ENCODE assay signal across 18 mouse cellular contexts in the genomic region with DNA sequence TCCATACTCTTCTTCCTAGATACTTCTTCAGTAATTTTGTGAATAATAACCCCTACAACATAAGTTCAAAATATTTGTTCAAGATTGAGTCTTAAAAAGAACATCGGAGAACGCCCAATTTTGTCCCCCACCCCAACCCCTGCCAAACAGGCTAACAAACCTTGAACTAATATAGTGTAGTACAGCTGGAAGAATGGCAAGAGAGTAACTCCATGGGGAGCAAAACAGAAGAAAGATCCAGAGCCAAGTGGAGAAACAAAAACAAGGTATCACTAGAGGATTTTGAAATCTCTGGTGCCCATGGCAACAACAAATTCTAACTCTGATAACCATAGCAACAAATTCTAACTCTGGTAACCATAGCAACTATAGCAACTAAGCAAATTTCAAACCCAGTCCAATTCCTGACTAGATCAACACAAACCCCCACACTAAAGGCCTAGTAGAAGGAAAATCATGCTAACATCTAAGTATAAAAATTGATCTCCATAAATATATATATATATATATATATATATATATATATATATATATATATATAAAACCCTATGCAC.
A peak's percentile ranks its signal among the peaks of the same experiment; 100 is the strongest.
DNase-seq lines count a peak whose midpoint lies in the region; ATAC-seq and TF ChIP-seq lines count a peak whose summit lies in the region.
"Had no signal": no experiment of that assay in that cellular context is flagged by ENCODE, and none has a peak within 500 bp of the region (broad histone marks: within the 10 kb centered on the region; RNA-seq: fewer than 3 reads in every experiment).

No protein-coding gene starts in this region.

- no peak for ATAC-seq in midbrain, embryonic 14.5 days (ENCODE audit: low FRiP score, low TSS enrichment)
- peak; percentile 68 for ATAC-seq in midbrain, postnatal 0 days (ENCODE audit: low FRiP score)
- ATAC-seq: inflammation-experienced regulatory T-cells, adult 6 months; lung, postnatal 0 days had no signal

- H3K4me3 ChIP-seq in midbrain, embryonic 14.5 days (replicated peaks; ENCODE audit: low read depth, low read length): no peak overlapping the region
- H3K4me3 ChIP-seq in midbrain, embryonic 10.5 days: no peak overlapping the region
- H3K4me3 ChIP-seq in midbrain, postnatal 0 days (ENCODE audit: low read depth, low read length): no peak overlapping the region

- 0 out of 2 replicates have a peak, but pooled peaks cover 6% of the 10 kb centered on the region for H3K27me3 ChIP-seq in midbrain, embryonic 14.5 days (ENCODE audit: control insufficient read depth, insufficient read depth, low read length)
- H3K27me3 ChIP-seq in midbrain, embryonic 10.5 days (ENCODE audit: low read depth, poor library complexity, severe bottlenecking): peaks cover 93% of the 10 kb centered on the region
- H3K27me3 ChIP-seq in midbrain, postnatal 0 days (ENCODE audit: insufficient read depth, low read length): no peaks in the 10 kb centered on the region

- no peak overlapping the region for H3K4me2 ChIP-seq in midbrain, embryonic 14.5 days (ENCODE audit: low read length)
- no peak overlapping the region for H3K4me2 ChIP-seq in midbrain, postnatal 0 days (ENCODE audit: low read depth, low read length, poor library complexity, severe bottlenecking)

- WGBS in midbrain, embryonic 14.5 days: 79% methylated on average over 2 of the region's 2 CpGs
- 90% methylated on average over 2 of the region's 2 CpGs for WGBS in midbrain, embryonic 10.5 days
- WGBS in midbrain, postnatal 0 days: 76% methylated on average over 2 of the region's 2 CpGs

- DNase-seq in embryo, embryonic 10.5 days (ENCODE audit: low spot score): peak; percentile 1
- no peak for DNase-seq in embryo, embryonic 11 days
- DNase-seq in frontal cortex, adult 2 months (ENCODE audit: extremely low spot score in 1 of 2, low spot score in 1 of 2): peak; percentile 1 to 18
- no peak for DNase-seq in frontal cortex, postnatal 25 days (ENCODE audit: low spot score in 2 of 2)
- DNase-seq in midbrain, embryonic 14.5 days: peak; percentile 29
- DNase-seq in midbrain, embryonic 10.5 days (ENCODE audit: low spot score): no peak
- DNase-seq in midbrain, postnatal 0 days (ENCODE audit: low spot score): peak; percentile 27
- DNase-seq in retina, postnatal 1 day: no peak
- DNase-seq: adrenal gland, adult 8-10 months; cerebellum, adult 11 months; cerebellum, postnatal 10 days; kidney, adult 2 months; kidney, postnatal 14 days; left cerebral cortex, postnatal 4 days; liver; thymus, postnatal 14 days had no signal

- H3K9me3 ChIP-seq in midbrain, embryonic 14.5 days (ENCODE audit: control insufficient read depth, low read length): no peaks in the 10 kb centered on the region
- no peaks in the 10 kb centered on the region for H3K9me3 ChIP-seq in midbrain, embryonic 10.5 days (replicated peaks)
- peaks cover 7% of the 10 kb centered on the region; the same call in 1 of the 2 replicates for H3K9me3 ChIP-seq in midbrain, postnatal 0 days (ENCODE audit: low read length)

- H3K9ac ChIP-seq in midbrain, embryonic 14.5 days (replicated peaks; ENCODE audit: low read length): no peak overlapping the region
- H3K9ac ChIP-seq in midbrain, postnatal 0 days (replicated peaks; ENCODE audit: low read length, poor library complexity, severe bottlenecking): no peak overlapping the region

- no peaks in the 10 kb centered on the region for H3K4me1 ChIP-seq in midbrain, embryonic 14.5 days (ENCODE audit: control insufficient read depth, insufficient read depth, low read length)
- H3K4me1 ChIP-seq in midbrain, embryonic 10.5 days: no peaks in the 10 kb centered on the region
- no peaks in the 10 kb centered on the region for H3K4me1 ChIP-seq in midbrain, postnatal 0 days (ENCODE audit: insufficient read depth, low read length)

- H3K36me3 ChIP-seq in midbrain, embryonic 14.5 days (ENCODE audit: control insufficient read depth, insufficient read depth, low read length): no peaks in the 10 kb centered on the region
- H3K36me3 ChIP-seq in midbrain, embryonic 10.5 days: no peaks in the 10 kb centered on the region
- no peaks in the 10 kb centered on the region for H3K36me3 ChIP-seq in midbrain, postnatal 0 days (ENCODE audit: insufficient read depth, low read length)

- no peak overlapping the region for H3K27ac ChIP-seq in midbrain, embryonic 14.5 days (replicated peaks; ENCODE audit: low read depth, low read length)
- no peak overlapping the region for H3K27ac ChIP-seq in midbrain, embryonic 10.5 days (replicated peaks)
- H3K27ac ChIP-seq in midbrain, postnatal 0 days (ENCODE audit: low read depth, low read length): no peak overlapping the region

- TF ChIP-seq CTCF in midbrain, postnatal 0 days (IDR thresholded peaks at IDR 0.05): no peak

Comparison
In these comparisons a context has a peak if more than half of its experiments do, and no peak if none do; other contexts are left out.
1. DNase-seq: peak in embryo, embryonic 10.5 days (single experiment), frontal cortex, adult 2 months (2 of 2), midbrain, embryonic 14.5 days (single experiment) and midbrain, postnatal 0 days (single experiment); none in embryo, embryonic 11 days (single experiment), frontal cortex, postnatal 25 days (0 of 2), midbrain, embryonic 10.5 days (single experiment) and retina, postnatal 1 day (single experiment).